Mouse (Mus musculus): ENCODE results near the gene Gbe1. TPM values are rescaled to one million over a fixed set of nuclear protein-coding genes. Genes with fewer than 3 reads are reported as not detected.

Gene Gbe1
- total RNA-seq, 2 experiments from 2014 or later = 8.8 to 9.7 TPM

GRCm38 (mm10) chr16:70351641-70352280 is 38.0 kb downstream of the Gbe1 start:
- no peak for ATAC-seq (replicated peaks; ENCODE audit: low FRiP score, low TSS enrichment, poor library complexity, severe bottlenecking)

- no peak for ATAC-seq (replicated peaks; ENCODE audit: low FRiP score, low TSS enrichment, poor library complexity, severe bottlenecking)
Observed at GRCm38 (mm10) chr16:70352571-70352970, 38.8 kb downstream of the Gbe1 start.

- ATAC-seq (replicated peaks; ENCODE audit: low FRiP score, low TSS enrichment, poor library complexity, severe bottlenecking) = no peak
Observed at GRCm38 (mm10) chr16:70353058-70353457, 39.3 kb downstream of the Gbe1 start.

- no peak for ATAC-seq (replicated peaks; ENCODE audit: low FRiP score, low TSS enrichment, poor library complexity, severe bottlenecking)
Observed at GRCm38 (mm10) chr16:70358326-70358725, 44.6 kb downstream of the Gbe1 start.

DNA sequence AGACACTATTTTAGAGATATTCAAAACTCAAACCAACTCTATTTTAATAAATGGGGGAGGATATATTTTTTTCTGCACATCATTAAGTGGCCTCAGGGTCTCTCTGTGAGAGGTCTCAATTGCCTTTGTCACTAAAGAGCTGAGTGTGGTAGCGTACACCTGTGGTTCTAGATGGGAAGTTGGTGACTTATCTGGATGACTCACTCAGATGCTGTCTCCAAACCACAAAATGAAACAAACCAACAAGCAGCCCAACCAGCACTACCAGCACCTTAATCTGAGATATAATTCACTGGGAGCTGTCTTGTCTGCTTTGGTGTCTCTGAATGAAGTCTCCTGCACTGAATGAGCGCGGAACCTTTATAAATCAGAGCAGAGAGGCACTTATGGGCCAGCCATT is 51.5 kb downstream of the Gbe1 start:
- 0 out of 2 replicates have a peak, but pooled peaks have one; percentile 41 for ATAC-seq (replicated peaks; ENCODE audit: low FRiP score, low TSS enrichment, poor library complexity, severe bottlenecking)

GRCm38 (mm10) chr16:70381045-70381444 is 67.3 kb downstream of the Gbe1 start:
- no peak for ATAC-seq (replicated peaks; ENCODE audit: low FRiP score, low TSS enrichment, poor library complexity, severe bottlenecking)

GRCm38 (mm10) chr16:70385494-70385893 is 71.7 kb downstream of the Gbe1 start:
- ATAC-seq (replicated peaks; ENCODE audit: low FRiP score, low TSS enrichment, poor library complexity, severe bottlenecking) = no peak

DNA sequence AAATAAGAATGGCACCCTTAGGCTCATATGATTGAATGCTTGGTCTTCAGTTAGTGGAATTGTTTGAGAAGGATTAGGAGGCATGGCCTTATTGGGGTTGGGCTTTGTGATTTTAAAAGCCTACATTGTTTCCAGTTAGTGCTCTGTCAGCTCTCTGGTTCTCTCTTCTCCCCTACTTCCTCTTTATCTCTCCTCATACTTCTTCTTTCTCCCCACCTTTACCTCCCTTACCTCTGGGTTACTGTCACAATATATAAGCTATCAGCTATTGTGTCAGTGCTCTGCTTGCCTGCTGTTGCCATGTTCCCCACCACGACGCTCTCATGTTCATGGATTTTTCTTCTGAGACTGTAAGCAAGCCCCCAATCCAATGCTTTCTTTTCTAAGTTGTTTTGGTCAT is 73.6 kb downstream of the Gbe1 start:
- no peak for ATAC-seq (replicated peaks; ENCODE audit: low FRiP score, low TSS enrichment, poor library complexity, severe bottlenecking)

- no peak for ATAC-seq (replicated peaks; ENCODE audit: low FRiP score, low TSS enrichment, poor library complexity, severe bottlenecking)
Observed at GRCm38 (mm10) chr16:70395276-70395675, 81.5 kb downstream of the Gbe1 start.

GRCm38 (mm10) chr16:70407780-70408179 is 94.0 kb downstream of the Gbe1 start:
- no peak for ATAC-seq (replicated peaks; ENCODE audit: low FRiP score, low TSS enrichment, poor library complexity, severe bottlenecking)

DNA sequence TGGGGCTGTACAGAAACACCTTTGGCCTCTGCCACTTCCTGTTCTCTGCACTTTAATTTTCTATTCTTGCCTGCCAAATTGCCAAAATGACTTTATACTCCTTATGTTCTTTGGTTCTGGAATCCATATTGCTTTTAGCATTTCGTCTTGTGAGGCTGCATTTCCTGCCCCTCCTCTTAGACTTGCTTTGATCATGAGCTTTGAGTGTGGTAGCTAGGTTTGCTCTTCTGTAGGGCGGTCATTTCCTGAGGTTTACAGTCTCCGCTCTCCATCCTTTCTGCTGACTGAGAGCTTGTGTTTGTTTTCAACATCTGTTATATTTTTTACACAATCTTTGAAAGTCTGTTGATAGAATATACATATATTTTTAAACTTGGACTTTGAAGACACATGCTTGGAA is 107.3 kb downstream of the Gbe1 start:
- no peak for ATAC-seq (replicated peaks; ENCODE audit: low FRiP score, low TSS enrichment, poor library complexity, severe bottlenecking)

DNA sequence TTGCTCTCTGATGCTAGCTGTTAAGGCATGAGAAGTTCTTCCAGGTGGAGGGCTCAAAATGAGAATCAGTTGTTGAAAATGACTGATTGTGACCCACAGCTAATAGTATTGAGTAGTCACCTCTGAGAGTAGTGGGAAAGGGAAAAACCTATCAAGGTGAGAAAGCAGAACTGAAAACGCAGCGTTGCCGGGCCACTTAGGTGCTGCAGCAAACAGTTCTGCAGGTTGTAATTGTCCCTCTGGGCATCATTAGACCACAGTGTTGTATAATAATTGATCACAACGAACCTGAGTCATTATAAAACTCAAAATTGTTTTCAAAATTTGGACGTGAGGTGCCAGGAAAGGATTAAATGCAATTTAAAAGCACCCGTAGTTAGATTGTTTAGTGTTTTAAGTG is 135.8 kb downstream of the Gbe1 start:
- ATAC-seq (replicated peaks; ENCODE audit: low FRiP score, low TSS enrichment, poor library complexity, severe bottlenecking) = no peak

- no peak for ATAC-seq (replicated peaks; ENCODE audit: low FRiP score, low TSS enrichment, poor library complexity, severe bottlenecking)
Observed at GRCm38 (mm10) chr16:70475583-70475982, 161.8 kb downstream of the Gbe1 start.

- ATAC-seq (replicated peaks; ENCODE audit: low FRiP score, low TSS enrichment, poor library complexity, severe bottlenecking) = no peak
Observed at GRCm38 (mm10) chr16:70476161-70476560, 162.4 kb downstream of the Gbe1 start.

- ATAC-seq (replicated peaks; ENCODE audit: low FRiP score, low TSS enrichment, poor library complexity, severe bottlenecking) = no peak
Observed at GRCm38 (mm10) chr16:70480494-70480893, 166.7 kb downstream of the Gbe1 start.

DNA sequence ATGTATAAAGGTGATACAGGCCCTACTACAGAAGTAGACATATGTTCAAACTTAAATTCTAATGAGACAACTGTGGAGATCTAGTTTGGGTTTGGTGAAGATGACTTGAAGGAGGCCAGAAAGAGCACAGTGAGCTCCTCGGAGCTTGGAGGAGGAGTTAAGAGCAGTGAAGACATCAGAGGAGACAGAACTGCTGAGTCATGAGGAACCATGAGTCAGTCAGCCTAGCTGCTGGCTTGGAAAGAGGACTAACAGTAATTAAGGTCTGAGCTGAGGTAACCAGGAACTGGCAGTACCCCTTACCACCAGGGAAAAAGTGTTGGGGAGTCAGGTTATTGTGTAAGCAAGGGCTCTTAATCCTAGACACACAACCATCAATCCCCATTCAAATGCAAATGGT is 192.7 kb downstream of the Gbe1 start:
- ATAC-seq (replicated peaks; ENCODE audit: low FRiP score, low TSS enrichment, poor library complexity, severe bottlenecking) = no peak

DNA sequence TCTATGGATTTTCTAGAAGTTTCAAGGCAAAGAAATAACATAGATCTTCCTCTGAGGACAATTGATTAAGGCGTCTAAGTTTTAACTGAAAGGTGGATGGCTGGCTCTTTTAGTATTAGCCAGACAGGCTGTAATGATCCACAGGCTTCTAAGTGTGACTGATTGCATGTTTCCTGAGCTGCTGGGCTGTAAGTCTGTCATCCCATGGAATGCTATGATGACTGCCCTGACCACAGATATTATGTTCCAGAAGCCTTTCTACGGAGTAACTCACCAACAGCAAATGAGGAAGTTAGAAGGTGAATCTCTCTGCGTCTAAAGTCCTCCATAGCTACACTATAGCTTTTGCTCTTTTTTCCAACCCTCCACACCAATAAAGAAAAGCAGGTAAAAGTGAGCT is 197.2 kb downstream of the Gbe1 start:
- no peak for ATAC-seq (replicated peaks; ENCODE audit: low FRiP score, low TSS enrichment, poor library complexity, severe bottlenecking)

DNA sequence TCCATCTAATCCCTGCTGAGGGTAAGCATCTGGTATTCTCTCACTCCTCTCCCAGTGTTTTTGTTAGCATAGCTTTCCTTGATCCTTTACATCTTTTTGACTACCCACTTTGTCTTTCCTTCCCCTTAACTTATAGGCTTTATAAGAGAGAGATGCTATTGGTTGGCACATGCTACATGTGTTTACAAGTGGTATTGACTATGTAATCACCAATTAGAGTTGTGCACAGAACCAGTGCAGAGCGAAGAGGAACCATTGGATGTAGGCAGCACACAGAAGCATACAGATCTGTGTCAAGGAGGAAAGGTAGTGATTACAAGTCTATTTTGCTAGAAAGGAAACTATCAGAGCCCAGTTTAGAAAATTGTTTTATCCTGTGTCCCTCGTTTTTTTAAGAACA is 209.1 kb downstream of the Gbe1 start:
- ATAC-seq (replicated peaks; ENCODE audit: low FRiP score, low TSS enrichment, poor library complexity, severe bottlenecking) = no peak

DNA sequence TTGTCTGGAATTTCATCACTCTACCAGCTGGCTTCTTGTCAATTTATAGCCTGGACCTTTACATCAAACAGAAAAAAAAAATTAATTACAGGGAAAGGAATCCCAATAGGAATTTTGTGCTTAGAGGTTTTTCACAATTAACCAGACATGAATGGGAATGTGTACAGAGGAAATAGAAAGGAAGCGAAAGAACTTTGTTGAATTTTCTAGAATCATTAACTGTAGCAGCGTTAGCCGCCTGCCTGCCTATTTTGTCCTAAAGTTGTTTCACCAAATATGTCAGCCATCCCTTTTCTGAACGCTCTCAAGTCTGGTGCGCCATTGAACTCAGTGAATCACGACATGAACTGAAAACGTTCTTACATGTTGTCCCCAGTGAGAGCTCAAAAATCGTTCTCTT is 209.8 kb downstream of the Gbe1 start:
- no peak for ATAC-seq (replicated peaks; ENCODE audit: low FRiP score, low TSS enrichment, poor library complexity, severe bottlenecking)

DNA sequence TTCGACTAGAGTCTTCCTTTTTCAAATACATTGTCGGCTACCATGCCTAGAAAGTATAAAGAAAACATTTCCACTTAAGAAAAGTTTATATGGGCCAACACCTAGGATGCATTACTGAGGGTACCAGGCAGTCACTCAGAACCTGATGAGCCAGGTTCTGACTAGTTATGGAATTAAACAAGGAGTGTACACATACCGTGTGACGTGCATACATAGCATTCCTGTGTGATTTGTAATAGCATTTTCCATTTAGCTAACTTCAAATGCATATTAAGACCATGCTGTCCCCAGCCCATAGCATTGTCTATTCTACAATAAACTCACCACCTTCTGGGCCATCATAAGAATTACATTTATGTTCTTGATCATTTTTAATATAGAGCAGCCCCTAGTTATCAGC is 210.5 kb downstream of the Gbe1 start:
- ATAC-seq (replicated peaks; ENCODE audit: low FRiP score, low TSS enrichment, poor library complexity, severe bottlenecking) = no peak

DNA sequence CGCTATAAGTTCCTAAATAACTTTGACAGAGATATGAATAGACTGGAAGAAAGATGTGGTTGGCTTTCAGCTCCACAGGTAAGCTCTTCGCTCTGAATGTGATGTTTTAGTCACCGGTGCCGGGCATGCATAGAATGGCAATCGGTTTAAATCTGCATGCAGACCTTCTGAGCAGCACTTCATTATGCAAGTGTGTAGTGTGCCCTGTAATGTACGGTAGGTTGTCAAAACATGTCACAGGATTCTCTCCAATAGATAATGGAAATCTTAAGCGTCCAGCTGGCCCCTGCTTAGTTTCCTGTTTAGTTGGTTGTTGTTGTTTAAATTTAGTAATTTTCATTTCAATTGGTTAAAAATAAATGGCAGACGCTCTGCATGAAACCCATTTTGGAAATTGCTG is 213.5 kb downstream of the Gbe1 start:
- ATAC-seq (replicated peaks; ENCODE audit: low FRiP score, low TSS enrichment, poor library complexity, severe bottlenecking) = no peak

GRCm38 (mm10) chr16:70535224-70535623 is 221.5 kb downstream of the Gbe1 start:
- no peak for ATAC-seq (replicated peaks; ENCODE audit: low FRiP score, low TSS enrichment, poor library complexity, severe bottlenecking)
